Mouse (Mus musculus) lung, postnatal 10 days (tissue): ENCODE measurements around the gene Ttc9.

Experiments
- DNase-seq: peaks from one replicate; pipeline ENCODE4 v3.0.0; 2021

The Ttc9 gene

DNA sequence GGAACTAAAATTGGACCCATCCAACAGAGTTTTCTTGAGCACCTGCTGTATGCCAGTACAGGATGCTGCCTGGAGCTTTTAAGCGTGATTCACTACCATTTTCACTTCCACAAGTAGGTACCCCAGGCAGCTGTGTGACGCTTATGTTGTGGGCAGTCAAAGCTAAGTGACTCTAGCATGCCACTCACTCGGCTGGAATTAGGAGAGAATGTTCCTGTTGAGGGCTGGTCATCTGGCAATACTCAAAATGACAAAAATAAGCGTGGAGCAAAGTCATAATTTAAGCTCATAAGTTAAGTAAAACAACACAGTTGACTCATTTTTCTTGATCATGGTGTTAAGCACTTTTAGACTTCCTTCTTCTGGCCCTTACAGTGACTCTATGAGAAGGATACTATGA, 31.0 kb downstream of the Ttc9 start:
- DNase-seq: no peak

DNA sequence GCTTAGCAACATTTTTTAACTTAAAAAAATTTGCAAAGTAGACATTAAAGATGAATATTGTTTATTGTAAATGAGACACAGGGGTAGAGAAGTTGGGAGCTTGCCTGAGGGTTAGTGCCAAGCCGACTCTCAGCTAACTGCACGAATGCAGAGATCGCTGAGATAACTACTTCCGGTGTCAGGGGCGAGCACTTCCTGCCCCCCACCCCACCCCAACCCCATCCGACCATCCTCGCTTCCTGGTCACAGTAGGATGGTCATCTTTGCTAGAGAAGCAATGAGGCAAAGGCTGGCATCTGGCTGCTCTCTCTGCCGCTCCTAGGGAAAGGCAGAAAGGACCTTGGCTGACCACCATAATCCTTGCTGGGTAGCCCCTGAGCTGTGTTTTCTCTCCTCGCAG, 32.1 kb downstream of the Ttc9 start:
- DNase-seq: no peak

GRCm38 (mm10) chr12:81663906-81664305, 32.9 kb downstream of the Ttc9 start:
- no peak for DNase-seq

DNA sequence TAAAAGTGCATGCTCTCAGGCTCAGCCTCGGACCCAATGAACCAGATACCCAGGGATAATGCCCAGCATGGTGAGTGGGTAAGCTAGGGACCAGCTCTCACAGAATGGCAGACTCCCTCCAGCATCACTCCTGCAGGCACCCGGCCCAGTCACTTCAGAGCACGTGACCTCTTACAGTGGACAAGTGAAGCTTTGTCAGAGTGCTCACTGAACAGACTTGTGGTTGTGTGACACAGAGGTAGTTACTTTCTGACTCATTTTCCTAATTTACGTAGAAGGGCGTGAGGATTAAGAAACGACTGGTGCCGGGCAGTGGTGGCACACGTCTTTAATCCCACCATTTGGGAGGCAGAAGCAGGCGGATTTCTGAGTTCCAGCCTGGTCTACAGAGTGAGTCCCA, 37.4 kb downstream of the Ttc9 start:
- DNase-seq: no peak

DNA sequence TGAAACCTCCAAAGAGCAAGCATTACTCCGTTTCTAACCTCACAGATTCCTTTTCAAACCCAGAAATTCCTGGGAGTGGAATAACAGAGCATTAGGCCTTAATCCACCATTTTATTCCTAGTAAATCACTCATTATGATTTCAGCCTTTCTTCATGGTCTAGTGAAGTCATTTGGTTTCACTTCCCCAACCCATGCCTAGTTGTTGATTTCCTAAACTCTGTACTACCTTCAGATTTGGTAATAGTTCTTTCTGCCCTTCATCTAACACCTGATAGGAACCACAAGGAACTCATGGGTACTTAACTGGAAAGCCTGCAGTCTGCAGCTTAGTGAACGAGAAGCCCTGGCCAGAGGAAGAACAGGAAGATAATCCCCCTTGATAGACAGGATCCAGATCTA, 44.5 kb downstream of the Ttc9 start:
- DNase-seq: no peak

DNA sequence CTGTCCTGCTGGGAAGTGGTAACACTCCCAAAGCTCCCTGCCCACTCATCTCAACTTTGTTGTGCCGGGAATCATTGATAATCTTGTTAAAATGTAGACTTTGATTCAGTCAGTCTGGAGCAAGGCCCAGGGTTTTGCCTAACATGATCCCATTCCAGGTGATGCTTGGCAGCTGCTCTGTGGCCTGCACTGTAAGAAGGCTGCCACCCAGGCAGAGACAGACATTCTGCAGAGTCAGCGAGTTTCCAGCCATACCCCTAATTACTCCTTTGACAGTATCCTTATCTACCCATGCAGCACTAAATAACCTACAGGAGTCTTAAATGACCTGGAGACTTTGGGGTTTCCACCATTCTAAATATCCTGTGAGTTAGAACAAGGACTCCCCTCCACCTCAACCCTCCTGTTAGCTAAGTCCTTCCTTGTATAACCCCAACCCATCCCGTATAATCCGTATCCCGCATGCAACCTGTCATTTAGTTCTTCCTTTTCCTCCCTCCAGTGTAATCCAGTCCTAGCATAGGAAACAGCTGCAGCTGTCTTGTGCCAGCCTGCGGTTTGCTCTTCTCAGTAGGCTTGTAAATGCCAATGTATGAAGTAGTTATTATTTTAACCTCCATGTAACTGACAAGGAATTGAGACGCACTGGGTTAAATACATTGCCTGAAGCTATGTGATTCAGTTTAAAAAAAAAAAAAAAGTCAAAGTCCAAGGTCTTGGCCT, 48.9 kb downstream of the Ttc9 start:
- DNase-seq: no peak

- no peak for DNase-seq
Observed at GRCm38 (mm10) chr12:81683395-81683794, 52.3 kb downstream of the Ttc9 start.

DNA sequence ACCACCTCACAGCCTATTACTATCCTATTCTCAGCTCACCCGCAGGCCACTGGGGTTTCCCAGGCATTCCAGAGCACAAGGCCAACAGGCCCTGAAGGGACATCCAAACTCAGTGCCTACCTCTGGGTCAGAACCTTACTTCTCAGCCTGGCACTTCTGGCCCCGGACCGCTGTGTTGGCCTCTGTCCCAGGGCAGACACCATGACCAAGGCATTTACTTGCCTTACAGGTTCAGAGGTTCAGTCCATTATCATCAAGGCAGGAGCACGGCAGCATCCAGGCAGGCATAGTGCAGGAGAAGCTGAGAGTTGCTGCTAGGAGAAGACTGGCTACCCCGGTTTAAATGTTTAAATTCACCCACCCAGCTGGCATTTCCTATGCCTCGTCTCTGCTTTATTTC, 53.0 kb downstream of the Ttc9 start:
- DNase-seq: no peak

DNA sequence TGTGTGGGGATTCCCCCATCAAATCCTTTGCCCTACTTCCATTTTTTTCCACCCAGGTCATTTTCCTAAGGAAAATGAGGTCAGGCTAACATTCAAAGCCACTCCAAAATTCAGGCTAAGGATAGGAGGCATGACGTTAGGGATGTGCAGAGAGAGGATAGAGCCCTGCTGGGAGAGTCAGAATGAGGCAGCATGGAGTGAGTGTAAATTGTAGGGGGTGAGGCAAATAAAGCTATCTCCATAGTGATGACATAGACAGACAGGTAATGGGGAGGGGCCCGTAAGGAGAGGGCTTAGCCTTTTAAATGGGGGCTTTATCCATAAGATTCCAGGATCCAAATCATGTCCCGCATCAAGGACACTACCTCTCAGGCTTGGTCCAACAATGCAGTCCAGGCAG, 54.9 kb downstream of the Ttc9 start:
- DNase-seq: no peak

DNA sequence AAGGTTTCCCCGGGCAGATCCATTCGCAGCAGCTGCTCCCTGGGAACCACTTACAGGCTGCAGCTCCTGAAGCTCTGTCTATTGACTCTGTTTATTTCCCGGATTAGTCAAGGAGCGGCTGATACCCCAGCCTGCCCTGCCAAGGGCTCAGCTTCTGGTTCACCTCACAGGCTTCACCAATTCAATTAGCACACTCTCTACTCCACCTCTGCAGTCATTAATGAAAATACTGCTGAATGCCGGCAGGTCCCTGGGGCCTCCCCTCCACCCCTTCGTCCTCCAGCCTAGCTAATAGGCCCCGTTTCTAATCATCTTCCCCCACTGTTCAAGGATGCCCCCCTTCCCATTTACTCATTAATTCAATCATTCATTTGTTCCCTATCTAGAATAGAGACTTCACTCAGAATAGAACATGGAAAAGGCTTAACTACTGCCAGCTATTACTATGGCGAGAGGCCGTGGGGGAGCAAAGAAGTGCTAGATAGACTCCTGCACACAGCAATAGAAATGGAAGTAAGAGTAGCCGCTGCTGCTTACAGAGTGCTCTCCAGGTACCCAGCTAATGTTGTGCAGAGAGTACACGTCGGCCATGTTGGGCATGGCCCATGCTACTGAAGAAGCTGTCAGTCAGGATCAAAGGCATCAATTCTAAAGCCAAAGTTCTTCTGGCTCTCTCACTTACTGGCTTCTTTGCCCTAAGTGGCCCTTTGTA, 55.5 kb downstream of the Ttc9 start:
- no peak for DNase-seq

GRCm38 (mm10) chr12:81687873-81688272, 56.8 kb downstream of the Ttc9 start:
- DNase-seq: no peak

DNA sequence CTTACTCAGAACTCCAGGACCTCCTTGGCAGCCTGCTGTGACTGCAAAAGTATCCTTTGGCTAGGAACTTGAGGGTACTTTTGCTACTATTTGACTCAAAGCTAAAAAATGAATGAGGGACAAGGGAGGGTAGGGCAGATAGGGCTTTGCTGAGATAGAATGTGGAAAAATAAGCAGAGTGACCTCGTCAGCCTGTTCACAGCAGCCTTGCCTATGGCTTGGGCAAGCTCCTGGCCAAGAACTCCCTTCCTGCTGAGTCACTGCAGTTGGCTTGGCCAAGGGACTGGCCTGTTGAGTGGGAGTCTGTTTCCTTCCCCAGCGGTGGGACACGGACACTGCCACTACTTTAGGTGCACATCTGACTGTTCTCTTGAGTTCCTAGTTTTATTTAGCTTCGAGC, 57.5 kb downstream of the Ttc9 start:
- DNase-seq: peak; percentile 22

DNA sequence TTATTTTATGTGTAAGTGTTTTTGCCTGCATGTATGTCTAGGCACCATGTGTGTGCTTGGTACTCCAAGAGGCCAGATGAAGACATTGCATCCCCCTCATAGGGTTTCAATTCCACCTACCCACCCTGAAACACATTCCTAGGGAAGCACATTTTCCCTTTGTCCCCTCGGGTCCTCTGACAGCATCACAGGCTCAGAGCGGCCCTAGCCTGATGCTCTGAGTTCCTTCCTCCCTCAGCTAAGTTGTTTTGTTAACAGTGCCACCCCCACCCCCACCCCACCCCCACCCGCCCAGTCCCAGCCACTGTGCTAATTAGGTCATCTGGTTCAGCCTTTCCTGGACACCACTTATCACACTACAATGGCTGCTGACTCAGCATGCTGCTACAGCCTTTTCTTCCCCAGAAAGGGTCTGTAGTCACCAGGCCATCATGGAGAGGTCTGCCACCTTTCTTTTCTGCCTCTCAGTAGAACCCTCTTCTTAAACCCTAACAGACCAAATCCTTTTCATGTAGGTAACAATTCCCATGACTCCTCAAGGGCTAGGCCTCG, 58.5 kb downstream of the Ttc9 start:
- no peak for DNase-seq

DNA sequence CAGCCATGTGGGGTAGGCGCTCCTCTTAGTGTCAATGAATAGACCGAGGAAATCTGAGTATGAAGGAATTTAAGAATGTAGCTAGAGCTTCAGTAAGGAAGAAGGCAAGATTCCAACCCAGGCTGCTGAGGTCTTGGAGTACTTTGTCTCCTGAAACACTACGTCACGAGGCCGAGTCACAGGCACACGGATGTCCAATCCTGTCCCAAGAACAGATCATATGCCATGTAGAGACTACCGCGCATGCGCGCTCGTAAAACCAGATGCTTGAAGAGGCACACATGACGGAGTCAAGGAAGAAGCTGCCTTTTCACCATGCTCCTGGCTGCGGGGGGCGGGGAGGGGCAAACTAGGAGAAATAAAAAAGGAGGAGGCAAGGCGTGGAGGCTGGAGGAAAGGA, 59.1 kb downstream of the Ttc9 start:
- no peak for DNase-seq

GRCm38 (mm10) chr12:81690751-81691150, 59.7 kb downstream of the Ttc9 start:
- DNase-seq: peak; percentile 42

DNA sequence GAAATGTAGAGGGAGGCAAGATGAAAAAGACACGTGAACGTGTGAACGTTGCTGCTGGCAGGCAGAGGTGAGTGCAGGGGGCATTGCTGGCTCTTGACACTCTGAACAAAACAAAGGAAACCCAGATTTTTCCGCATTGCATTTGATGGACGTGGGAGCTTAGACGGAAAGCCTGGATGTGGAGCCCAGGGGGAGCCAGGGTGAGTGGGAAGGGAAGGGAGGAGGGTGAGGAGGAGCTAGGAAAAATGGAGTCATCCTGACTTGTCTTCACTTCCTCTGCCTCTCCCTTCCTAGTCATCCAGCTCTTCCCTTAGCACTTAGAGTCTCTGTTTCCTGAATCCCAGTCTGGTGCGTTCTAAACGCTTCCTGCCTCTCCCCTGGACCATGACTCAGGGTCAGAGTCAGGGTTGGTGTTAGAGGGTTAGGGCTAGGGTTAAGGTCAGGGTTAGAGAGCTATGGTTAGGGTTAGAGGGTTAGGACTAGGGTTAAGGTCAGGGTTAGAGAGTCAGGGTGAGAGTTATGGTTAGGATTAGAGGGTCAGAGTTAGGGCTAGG, 60.2 kb downstream of the Ttc9 start:
- peak; percentile 44 for DNase-seq

DNA sequence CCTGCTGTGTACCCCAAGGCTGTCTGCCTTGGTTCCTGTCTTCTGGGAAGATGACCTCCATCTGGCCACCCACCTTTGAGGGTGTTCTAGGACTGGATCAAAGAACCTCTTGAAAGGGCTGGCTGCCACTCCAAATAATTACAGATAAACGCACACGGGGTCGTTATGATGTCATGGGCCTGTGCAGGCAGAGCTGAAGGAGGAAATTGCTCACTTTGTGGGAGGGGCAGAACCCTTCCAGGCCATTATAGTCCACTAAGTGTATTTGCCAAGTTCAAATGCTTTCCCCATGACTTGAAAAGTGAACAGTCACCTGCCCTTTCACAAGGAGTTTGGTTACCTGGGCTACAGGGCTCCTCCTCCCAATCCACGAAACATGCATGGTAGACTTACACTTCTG, 67.0 kb downstream of the Ttc9 start:
- DNase-seq: peak; percentile 69

GRCm38 (mm10) chr12:81702903-81703302, 71.9 kb downstream of the Ttc9 start:
- DNase-seq: peak; percentile 36

- no peak for DNase-seq
Observed at GRCm38 (mm10) chr12:81712618-81713017, 81.6 kb downstream of the Ttc9 start.
